Mouse (Mus musculus) olfactory bulb, adult 2 months (tissue): Measurements from ENCODE around the gene Thrb. TPM values are rescaled to one million over a fixed set of nuclear protein-coding genes. Genes with fewer than 3 reads are reported as not detected.

Experiments used
- H3K27ac ChIP-seq: fragments of 200-500 bp; 2 replicates; pipeline ENCODE4 v1.5.1; 2012; ENCODE audit warnings: low read depth, low read length; ENCODE audit not compliant: insufficient read depth
- H3K4me1 ChIP-seq: fragments of 200-500 bp; 2 replicates; pipeline ENCODE4 v1.6.1; 2012; ENCODE audit warnings: low read length; ENCODE audit not compliant: control insufficient read depth, insufficient read depth
- H3K4me3 ChIP-seq: fragments of 200-500 bp; 2 replicates; pipeline ENCODE4 v1.5.1; 2012; ENCODE audit warnings: mild to moderate bottlenecking, low read depth, low read length, moderate library complexity; ENCODE audit not compliant: insufficient read depth
- CTCF ChIP-seq: fragments of 200-500 bp; IDR thresholded peaks from 2 replicates; pipeline ENCODE4 v1.5.1; 2012; ENCODE audit warnings: low read depth, mild to moderate bottlenecking, low read length, moderate library complexity; ENCODE audit not compliant: insufficient read depth
- POLR2A ChIP-seq: fragments of 200-500 bp; IDR thresholded peaks from 2 replicates; pipeline ENCODE4 v1.6.1; 2012; ENCODE audit warnings: mild to moderate bottlenecking, low read depth, low read length, moderate library complexity; ENCODE audit not compliant: insufficient read depth
- WGBS: fragments of 180-500 bp; shearing (Covaris S2); methylation state at CpG from one replicate; pipeline ENCODE4 v1.1.7; 2018; 5-methylcytosine and 5-hydroxymethylcytosine counted together
- polyA plus RNA-seq: library from polyadenylated mRNA; stranded (reverse); fragments of >200 nt; gene quantifications from 2 replicates; pipeline ENCODE4 v1.2.4, GENCODE M21; 2012; ENCODE audit warnings: low replicate concordance; ENCODE audit not compliant: missing spikeins, insufficient read depth, insufficient read length

Thrb gene
- polyA plus RNA-seq, 1 experiment, result not detected

GRCm38 (mm10) chr14:17845871-17846270 lies 185.8 kb downstream of the Thrb start:
- Histone ChIP-seq H3K4me1 (no peaks in the 10 kb centered on the region), H3K4me3 (no peak overlapping the region), H3K27ac (no peak overlapping the region)
- TF ChIP-seq POLR2A (no peak), CTCF (no peak)
- 83% methylated on average over 6 of the region's 6 CpGs for WGBS

- no peaks in the 10 kb centered on the region for H3K4me1 ChIP-seq
- H3K27ac ChIP-seq, result no peak overlapping the region
- 87% methylated on average over 2 of the region's 2 CpGs for WGBS
- no peak overlapping the region for H3K4me3 ChIP-seq
- TF ChIP-seq CTCF (no peak), POLR2A (no peak)
Measured at GRCm38 (mm10) chr14:17846700-17847099, 186.6 kb downstream of the Thrb start.

DNA sequence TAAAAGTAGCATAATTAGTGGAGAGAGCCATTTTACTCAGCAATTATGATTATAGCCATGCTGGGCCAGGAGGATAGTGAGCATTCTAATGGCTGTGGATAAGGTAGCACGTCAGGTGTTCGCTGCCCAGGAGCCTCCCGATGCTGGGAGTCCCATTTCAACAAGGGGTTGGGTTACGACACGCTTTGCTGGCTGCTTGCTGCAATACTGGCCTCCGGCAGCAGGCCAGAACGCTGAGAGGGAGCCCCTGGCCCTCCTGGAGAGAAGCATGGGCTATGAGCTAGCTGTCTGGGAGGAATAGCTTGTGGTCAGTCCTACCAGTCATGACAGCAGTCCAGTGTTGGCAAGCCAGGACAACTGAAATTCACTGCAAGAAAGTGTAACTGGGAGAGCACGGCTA lies 187.2 kb downstream of the Thrb start:
- H3K4me3 ChIP-seq, result no peak overlapping the region
- no peak for TF ChIP-seq CTCF
- no peak for TF ChIP-seq POLR2A

DNA sequence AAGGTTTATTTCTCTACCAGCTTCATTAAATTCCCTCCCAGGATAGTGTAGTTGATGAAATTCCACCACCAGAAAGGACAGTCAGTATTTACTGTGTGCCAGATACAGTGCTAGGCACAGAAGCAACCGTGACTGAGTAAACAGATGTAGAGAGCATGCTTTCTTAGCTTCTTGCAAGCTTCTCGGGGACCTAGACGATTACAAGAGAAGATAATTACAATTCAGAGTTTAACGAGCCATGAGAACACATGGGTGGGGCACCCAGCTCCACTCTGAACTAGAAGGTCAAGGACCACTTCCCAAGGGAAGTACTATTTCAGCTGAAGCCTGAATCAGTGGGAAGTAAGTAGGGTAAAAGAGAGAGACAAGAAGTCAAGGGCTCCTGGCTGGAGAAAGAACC lies 190.3 kb downstream of the Thrb start:
- TF ChIP-seq CTCF (no peak), POLR2A (no peak)
- Histone ChIP-seq H3K4me1 (no peaks in the 10 kb centered on the region), H3K27ac (no peak overlapping the region), H3K4me3 (no peak overlapping the region)
- 28% methylated on average over 4 of the region's 4 CpGs for WGBS

More for the DNA sequence above, 187.2 kb downstream of the Thrb start:
- H3K27ac ChIP-seq, result no peak overlapping the region
- WGBS, result 77% methylated on average over 8 of the region's 8 CpGs
- H3K4me1 ChIP-seq, result no peaks in the 10 kb centered on the region

GRCm38 (mm10) chr14:17852236-17852635 lies 192.2 kb downstream of the Thrb start:
- WGBS, result 91% methylated on average over 2 of the region's 2 CpGs
- H3K27ac ChIP-seq, result no peak overlapping the region
- no peak for TF ChIP-seq CTCF
- H3K4me3 ChIP-seq, result no peak overlapping the region
- H3K4me1 ChIP-seq, result no peaks in the 10 kb centered on the region

- Histone ChIP-seq H3K27ac (no peak overlapping the region), H3K4me1 (no peaks in the 10 kb centered on the region), H3K4me3 (no peak overlapping the region)
- TF ChIP-seq POLR2A (no peak), CTCF (no peak)
- WGBS, result 78% methylated on average over 5 of the region's 5 CpGs
Measured at GRCm38 (mm10) chr14:17859790-17860385, 199.8 kb downstream of the Thrb start.

DNA sequence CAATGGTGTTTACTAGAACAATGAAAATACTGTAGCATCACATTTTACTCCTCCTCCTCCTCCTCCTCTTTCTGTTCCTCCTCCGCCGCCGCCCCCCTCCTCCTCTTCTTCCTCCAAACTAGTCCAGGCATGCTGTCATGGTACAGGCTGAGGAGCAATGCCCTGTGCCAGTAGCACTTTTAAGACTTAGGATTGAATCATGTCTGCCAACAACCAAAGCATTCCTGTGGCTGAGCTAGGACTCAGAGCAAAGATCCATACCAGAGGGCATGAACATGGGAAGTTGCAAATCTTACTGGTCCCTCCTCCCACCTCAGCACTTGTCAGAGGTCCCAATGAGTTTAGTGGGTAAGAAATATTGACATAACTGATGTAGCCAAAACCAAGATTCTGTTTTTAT lies 202.6 kb downstream of the Thrb start:
- 91% methylated on average over 3 of the region's 3 CpGs for WGBS
- H3K4me1 ChIP-seq, result no peaks in the 10 kb centered on the region
- no peak overlapping the region for H3K4me3 ChIP-seq
- H3K27ac ChIP-seq, result no peak overlapping the region
- TF ChIP-seq POLR2A (no peak), CTCF (no peak)

- Histone ChIP-seq H3K4me1 (no peaks in the 10 kb centered on the region), H3K4me3 (no peak overlapping the region), H3K27ac (no peak overlapping the region)
- WGBS, result 67% methylated on average over 6 of the region's 6 CpGs
- TF ChIP-seq POLR2A (no peak), CTCF (no peak)
Measured at GRCm38 (mm10) chr14:17863701-17864320, 203.8 kb downstream of the Thrb start.

DNA sequence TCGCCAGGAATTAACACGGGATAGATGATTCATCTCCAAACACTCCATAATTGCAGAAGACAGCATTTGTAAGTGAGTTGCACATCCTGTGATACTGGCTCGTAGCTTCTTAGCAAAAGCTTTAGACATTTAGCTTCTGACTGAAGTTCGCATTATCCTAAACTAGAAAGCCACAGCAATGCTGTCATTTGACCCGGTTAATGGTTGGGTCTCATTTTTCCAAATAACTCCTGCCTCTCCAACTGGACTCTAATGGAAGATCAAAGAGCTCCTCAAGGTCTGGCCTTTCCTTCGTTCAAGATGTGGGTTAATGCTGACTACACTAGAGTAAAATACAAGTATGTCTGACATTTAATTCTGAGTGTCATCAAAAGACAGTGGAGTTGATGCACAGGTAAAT lies 208.3 kb downstream of the Thrb start:
- H3K4me3 ChIP-seq, result no peak overlapping the region
- 63% methylated on average over 6 of the region's 6 CpGs for WGBS
- no peak overlapping the region for H3K27ac ChIP-seq
- TF ChIP-seq CTCF, result no peak
- no peak for TF ChIP-seq POLR2A
- no peaks in the 10 kb centered on the region for H3K4me1 ChIP-seq

GRCm38 (mm10) chr14:17875946-17876345 lies 215.9 kb downstream of the Thrb start:
- H3K27ac ChIP-seq, result no peak overlapping the region
- H3K4me1 ChIP-seq, result peaks cover 3% of the 10 kb centered on the region; the same call in 1 of the 2 replicates
- H3K4me3 ChIP-seq, result no peak overlapping the region
- 59% methylated on average over 2 of the region's 2 CpGs for WGBS
- TF ChIP-seq CTCF (no peak), POLR2A (no peak)

GRCm38 (mm10) chr14:17879446-17879845 lies 219.4 kb downstream of the Thrb start:
- Histone ChIP-seq H3K27ac (no peak overlapping the region), H3K4me1 (peaks cover 3% of the 10 kb centered on the region; the same call in 1 of the 2 replicates), H3K4me3 (no peak overlapping the region)
- WGBS, result 91% methylated on average over 5 of the region's 5 CpGs
- TF ChIP-seq POLR2A (no peak), CTCF (no peak)
